Mouse (Mus musculus) intestine, embryonic 16.5 days (tissue): ENCODE measurements around the gene Ccdc34. TPM values are rescaled to one million over a fixed set of nuclear protein-coding genes. Genes with fewer than 3 reads are reported as not detected.

ENCODE experiments used
- ATAC-seq: fragments of 200-750 bp; cut with Nextera tagmentation; 2 replicates; pipeline ENCODE4 v1.8.0; 2017; ENCODE audit warnings: moderate TSS enrichment, moderate library complexity
- H3K27ac ChIP-seq: fragments of 300-500 bp; sonication (generic); 2 replicates; pipeline ENCODE4 v1.5.1; 2014; ENCODE audit warnings: mild to moderate bottlenecking, low read length
- H3K27me3 ChIP-seq: fragments of 300-500 bp; sonication (generic); replicated peaks from 2 replicates; pipeline ENCODE4 v1.6.1; 2014; ENCODE audit warnings: low read length, control low read depth, mixed read lengths; ENCODE audit not compliant: control insufficient read depth, insufficient read depth
- H3K36me3 ChIP-seq: fragments of 300-500 bp; sonication (generic); 2 replicates; pipeline ENCODE4 v1.6.1; 2014; ENCODE audit warnings: low read length, control low read depth; ENCODE audit not compliant: control insufficient read depth, insufficient read depth
- H3K4me1 ChIP-seq: fragments of 300-500 bp; sonication (generic); 2 replicates; pipeline ENCODE4 v1.6.1; 2014; ENCODE audit warnings: low read length, control low read depth, mixed read lengths; ENCODE audit not compliant: control insufficient read depth, insufficient read depth
- H3K4me2 ChIP-seq: fragments of 300-500 bp; sonication (generic); 2 replicates; pipeline ENCODE4 v1.6.1; 2014; ENCODE audit warnings: low read depth, low read length, control low read depth
- H3K4me3 ChIP-seq: fragments of 300-500 bp; sonication (generic); 2 replicates; pipeline ENCODE4 v1.5.1; 2014; ENCODE audit warnings: mild to moderate bottlenecking, low read length
- H3K9ac ChIP-seq: fragments of 300-500 bp; sonication (generic); 2 replicates; pipeline ENCODE4 v1.6.1; 2014; ENCODE audit warnings: low read depth, low read length
- H3K9me3 ChIP-seq: fragments of 300-500 bp; sonication (generic); 2 replicates; pipeline ENCODE4 v1.6.1; 2016; ENCODE audit warnings: low read length, control low read depth; ENCODE audit not compliant: control insufficient read depth
- WGBS: fragments of 180-500 bp; shearing (Covaris S2); extraction: QIAGEN DNeasy Blood & Tissue Kit; methylation state at CpG from one replicate; pipeline ENCODE4 v1.1.7; 2014; 5-methylcytosine and 5-hydroxymethylcytosine counted together
- polyA plus RNA-seq: library from polyadenylated mRNA; unstranded; fragments of >200 nt; fragmentation: Nextera tagmentation; extraction: Ambion mirVana; gene quantifications from 2 replicates; pipeline ENCODE4 v1.2.1, GENCODE M21; 2015

Ccdc34 gene
- polyA plus RNA-seq, 1 experiment from 2014 or later, result 40.0 TPM

GRCm38 (mm10) chr2:110179669-110180315 is 162.2 kb downstream of the Ccdc34 start:
- H3K4me1 ChIP-seq, result peaks cover 37% of the 10 kb centered on the region
- WGBS, result 23% methylated on average over 10 of the region's 10 CpGs
- no peaks in the 10 kb centered on the region for H3K9me3 ChIP-seq
- no peaks in the 10 kb centered on the region for H3K36me3 ChIP-seq
- peak; percentile 55 for ATAC-seq
- no peaks in the 10 kb centered on the region for H3K27me3 ChIP-seq
- peak overlapping the region; percentile 34; the same call in 1 of the 2 replicates for H3K9ac ChIP-seq
- H3K4me2 ChIP-seq, result 0 out of 2 replicates have a peak overlapping the region, but pooled peaks have one; percentile 10
- no peak overlapping the region for H3K4me3 ChIP-seq
- H3K27ac ChIP-seq, result peak overlapping the region; percentile 67

- peaks cover 37% of the 10 kb centered on the region for H3K4me1 ChIP-seq
- no peaks in the 10 kb centered on the region for H3K36me3 ChIP-seq
- 58% methylated on average over 7 of the region's 7 CpGs for WGBS
- H3K4me2 ChIP-seq, result no peak overlapping the region
- no peaks in the 10 kb centered on the region for H3K27me3 ChIP-seq
- H3K4me3 ChIP-seq, result no peak overlapping the region
- H3K27ac ChIP-seq, result peak overlapping the region; percentile 67; the same call in 1 of the 2 replicates
- H3K9ac ChIP-seq, result no peak overlapping the region
- ATAC-seq, result peak; percentile 43; the same call in 1 of the 2 replicates
- no peaks in the 10 kb centered on the region for H3K9me3 ChIP-seq
These were observed 162.7 kb downstream of the Ccdc34 start for GRCm38 (mm10) chr2:110180316-110180670.

GRCm38 (mm10) chr2:110181666-110182065 is 164.0 kb downstream of the Ccdc34 start:
- H3K4me3 ChIP-seq, result no peak overlapping the region
- no peaks in the 10 kb centered on the region for H3K36me3 ChIP-seq
- no peaks in the 10 kb centered on the region for H3K27me3 ChIP-seq
- H3K27ac ChIP-seq, result no peak overlapping the region
- no peak overlapping the region for H3K4me2 ChIP-seq
- H3K9me3 ChIP-seq, result no peaks in the 10 kb centered on the region
- 70% methylated on average over 6 of the region's 6 CpGs for WGBS
- H3K4me1 ChIP-seq, result peaks cover 34% of the 10 kb centered on the region
- no peak for ATAC-seq
- H3K9ac ChIP-seq, result no peak overlapping the region

- Histone ChIP-seq H3K9ac (no peak overlapping the region), H3K9me3 (no peaks in the 10 kb centered on the region), H3K36me3 (no peaks in the 10 kb centered on the region), H3K4me1 (peaks cover 30% of the 10 kb centered on the region), H3K27me3 (no peaks in the 10 kb centered on the region), H3K4me2 (no peak overlapping the region), H3K27ac (no peak overlapping the region), H3K4me3 (no peak overlapping the region)
- WGBS, result 71% methylated on average over 6 of the region's 6 CpGs
- no peak for ATAC-seq
These were observed 164.6 kb downstream of the Ccdc34 start for GRCm38 (mm10) chr2:110182248-110182647.

- no peak overlapping the region for H3K27ac ChIP-seq
- H3K4me3 ChIP-seq, result no peak overlapping the region
- no peaks in the 10 kb centered on the region for H3K27me3 ChIP-seq
- H3K9ac ChIP-seq, result no peak overlapping the region
- no peaks in the 10 kb centered on the region for H3K9me3 ChIP-seq
- no peaks in the 10 kb centered on the region for H3K36me3 ChIP-seq
- 56% methylated on average over 4 of the region's 4 CpGs for WGBS
- H3K4me2 ChIP-seq, result no peak overlapping the region
- no peak for ATAC-seq
- peaks cover 23% of the 10 kb centered on the region for H3K4me1 ChIP-seq
These were observed 165.3 kb downstream of the Ccdc34 start for GRCm38 (mm10) chr2:110182795-110183486.

GRCm38 (mm10) chr2:110184071-110184470 is 166.5 kb downstream of the Ccdc34 start:
- no peaks in the 10 kb centered on the region for H3K27me3 ChIP-seq
- ATAC-seq, result no peak
- WGBS, result 91% methylated on average over 1 of the region's 1 CpGs
- no peaks in the 10 kb centered on the region for H3K36me3 ChIP-seq
- H3K9ac ChIP-seq, result no peak overlapping the region
- peaks cover 22% of the 10 kb centered on the region for H3K4me1 ChIP-seq
- no peak overlapping the region for H3K27ac ChIP-seq
- H3K4me2 ChIP-seq, result no peak overlapping the region
- H3K9me3 ChIP-seq, result no peaks in the 10 kb centered on the region
- no peak overlapping the region for H3K4me3 ChIP-seq

- no peak overlapping the region for H3K4me2 ChIP-seq
- no peaks in the 10 kb centered on the region for H3K9me3 ChIP-seq
- no peaks in the 10 kb centered on the region for H3K36me3 ChIP-seq
- peak overlapping the region; percentile 3; the same call in 1 of the 2 replicates for H3K27ac ChIP-seq
- no peak overlapping the region for H3K4me3 ChIP-seq
- H3K9ac ChIP-seq, result no peak overlapping the region
- WGBS, result 24% methylated on average over 6 of the region's 6 CpGs
- H3K4me1 ChIP-seq, result peaks cover 14% of the 10 kb centered on the region
- H3K27me3 ChIP-seq, result no peaks in the 10 kb centered on the region
- peak; percentile 66 for ATAC-seq
These were observed 168.9 kb downstream of the Ccdc34 start for GRCm38 (mm10) chr2:110186427-110186980.

- Histone ChIP-seq H3K4me3 (no peak overlapping the region), H3K4me2 (no peak overlapping the region), H3K9ac (no peak overlapping the region), H3K4me1 (peaks cover 19% of the 10 kb centered on the region), H3K27ac (peak overlapping the region; percentile 97), H3K36me3 (no peaks in the 10 kb centered on the region), H3K9me3 (no peaks in the 10 kb centered on the region), H3K27me3 (no peaks in the 10 kb centered on the region)
- peak; percentile 58 for ATAC-seq
- 64% methylated on average over 4 of the region's 4 CpGs for WGBS
These were observed 171.2 kb downstream of the Ccdc34 start for GRCm38 (mm10) chr2:110188696-110189397.

GRCm38 (mm10) chr2:110190416-110190815 is 172.8 kb downstream of the Ccdc34 start:
- no peak overlapping the region for H3K9ac ChIP-seq
- ATAC-seq, result no peak
- peaks cover 19% of the 10 kb centered on the region for H3K4me1 ChIP-seq
- H3K27ac ChIP-seq, result peak overlapping the region; percentile 97
- no peak overlapping the region for H3K4me2 ChIP-seq
- H3K9me3 ChIP-seq, result no peaks in the 10 kb centered on the region
- no peaks in the 10 kb centered on the region for H3K27me3 ChIP-seq
- 91% methylated on average over 2 of the region's 2 CpGs for WGBS
- no peaks in the 10 kb centered on the region for H3K36me3 ChIP-seq
- no peak overlapping the region for H3K4me3 ChIP-seq
